Mouse (Mus musculus) embryonic facial prominence, embryonic 11.5 days (tissue): ENCODE measurements around the gene Pim1. TPM values are rescaled to one million over a fixed set of nuclear protein-coding genes. Genes with fewer than 3 reads are reported as not detected.
"Not testable (repeated sequence)": the region's sequence is repeated elsewhere in the genome, so short reads cannot be mapped to it uniquely, and the experiment has no call there.

Experiments used
- ATAC-seq: fragments of 200-750 bp; cut with Nextera tagmentation; replicated peaks from 2 replicates; pipeline ENCODE4 v1.8.0; 2017; ENCODE audit warnings: low read depth; ENCODE audit not compliant: insufficient number of reproducible peaks, low FRiP score, low TSS enrichment
- DNase-seq: peaks from one replicate; pipeline ENCODE4 v3.0.0-alpha.2; 2015; ENCODE audit warnings: low spot score
- H3K27ac ChIP-seq: fragments of 300-500 bp; sonication (generic); replicated peaks from 2 replicates; pipeline ENCODE4 v1.5.1; 2014; ENCODE audit warnings: mild to moderate bottlenecking, low read depth, low read length, control low read depth
- H3K27me3 ChIP-seq: fragments of 300-500 bp; sonication (generic); 2 replicates; pipeline ENCODE4 v1.6.1; 2014; ENCODE audit warnings: mild to moderate bottlenecking, low read length, moderate library complexity, mixed read lengths; ENCODE audit not compliant: control insufficient read depth, insufficient read depth
- H3K36me3 ChIP-seq: fragments of 300-500 bp; sonication (generic); replicated peaks from 2 replicates; pipeline ENCODE4 v1.6.1; 2014; ENCODE audit warnings: low read depth, mild to moderate bottlenecking, low read length, moderate library complexity, mixed read lengths; ENCODE audit not compliant: control insufficient read depth, insufficient read depth
- H3K4me1 ChIP-seq: fragments of 300-500 bp; sonication (generic); 2 replicates; pipeline ENCODE4 v1.6.1; 2014; ENCODE audit warnings: low read length, mixed read lengths; ENCODE audit not compliant: control insufficient read depth, insufficient read depth
- H3K4me2 ChIP-seq: fragments of 300-500 bp; sonication (generic); 2 replicates; pipeline ENCODE4 v1.6.1; 2014; ENCODE audit warnings: low read depth, mild to moderate bottlenecking, control low read depth, low read length, moderate library complexity
- H3K4me3 ChIP-seq: fragments of 300-500 bp; sonication (generic); 2 replicates; pipeline ENCODE4 v1.5.1; 2014; ENCODE audit warnings: low read depth, low read length, control low read depth
- H3K9ac ChIP-seq: fragments of 300-500 bp; sonication (generic); replicated peaks from 2 replicates; pipeline ENCODE4 v1.6.1; 2014; ENCODE audit warnings: mild to moderate bottlenecking, control low read depth, low read length
- H3K9me3 ChIP-seq: fragments of 300-500 bp; sonication (generic); replicated peaks from 2 replicates; pipeline ENCODE4 v1.6.1; 2016; ENCODE audit warnings: mild to moderate bottlenecking, low read length, inconsistent platforms, mixed read lengths; ENCODE audit not compliant: control insufficient read depth
- WGBS: fragments of 180-500 bp; shearing (Covaris S2); extraction: QIAGEN DNeasy Blood & Tissue Kit; methylation state at CpG from one replicate; pipeline ENCODE4 v1.1.7; 2014; 5-methylcytosine and 5-hydroxymethylcytosine counted together
- polyA plus RNA-seq: library from polyadenylated mRNA; unstranded; fragments of >200 nt; fragmentation: Nextera tagmentation; extraction: Ambion mirVana; gene quantifications from 2 replicates; pipeline ENCODE4 v1.2.1, GENCODE M21; 2014

The Pim1 gene
- polyA plus RNA-seq, 1 experiment from 2014 or later = 19.2 TPM

- Histone ChIP-seq H3K27me3 (no peaks in the 10 kb centered on the region), H3K9ac (no peak overlapping the region), H3K9me3 (no peaks in the 10 kb centered on the region), H3K4me1 (no peaks in the 10 kb centered on the region), H3K4me2 (no peak overlapping the region), H3K36me3 (no peaks in the 10 kb centered on the region), H3K27ac (no peak overlapping the region), H3K4me3 (no peak overlapping the region)
- 78% methylated on average over 5 of the region's 5 CpGs for WGBS
- DNase-seq = no peak
- ATAC-seq = no peak
Observed at GRCm38 (mm10) chr17:29503700-29504099, 13.1 kb downstream of the Pim1 start.

GRCm38 (mm10) chr17:29508927-29509608 lies 18.5 kb downstream of the Pim1 start:
- ATAC-seq = no peak
- H3K36me3 ChIP-seq = no peaks in the 10 kb centered on the region
- H3K4me1 ChIP-seq = no peaks in the 10 kb centered on the region
- no peak overlapping the region for H3K9ac ChIP-seq
- no peaks in the 10 kb centered on the region for H3K9me3 ChIP-seq
- H3K27ac ChIP-seq = no peak overlapping the region
- WGBS = 74% methylated on average over 12 of the region's 12 CpGs
- DNase-seq = no peak
- H3K4me3 ChIP-seq = no peak overlapping the region
- H3K4me2 ChIP-seq = no peak overlapping the region
- H3K27me3 ChIP-seq = no peaks in the 10 kb centered on the region

GRCm38 (mm10) chr17:29510691-29511090 lies 20.1 kb downstream of the Pim1 start:
- H3K27ac ChIP-seq = no peak overlapping the region
- no peak overlapping the region for H3K4me3 ChIP-seq
- H3K9ac ChIP-seq = no peak overlapping the region
- H3K4me1 ChIP-seq = no peaks in the 10 kb centered on the region
- DNase-seq (no peak), ATAC-seq (no peak)
- H3K9me3 ChIP-seq = no peaks in the 10 kb centered on the region
- no peak overlapping the region for H3K4me2 ChIP-seq
- no peaks in the 10 kb centered on the region for H3K27me3 ChIP-seq
- 52% methylated on average over 8 of the region's 8 CpGs for WGBS
- no peaks in the 10 kb centered on the region for H3K36me3 ChIP-seq

GRCm38 (mm10) chr17:29513044-29513730 lies 22.6 kb downstream of the Pim1 start:
- Histone ChIP-seq H3K4me2 (no peak overlapping the region), H3K9me3 (no peaks in the 10 kb centered on the region), H3K9ac (no peak overlapping the region), H3K27me3 (no peaks in the 10 kb centered on the region), H3K4me1 (no peaks in the 10 kb centered on the region), H3K27ac (no peak overlapping the region), H3K4me3 (no peak overlapping the region), H3K36me3 (no peaks in the 10 kb centered on the region)
- DNase-seq = peak; percentile 77
- 27% methylated on average over 13 of the region's 13 CpGs for WGBS
- 0 out of 2 replicates have a peak, but pooled peaks have one; percentile 42 for ATAC-seq

- no peak overlapping the region for H3K4me3 ChIP-seq
- no peaks in the 10 kb centered on the region for H3K36me3 ChIP-seq
- no peaks in the 10 kb centered on the region for H3K4me1 ChIP-seq
- no peaks in the 10 kb centered on the region for H3K27me3 ChIP-seq
- H3K9ac ChIP-seq = no peak overlapping the region
- no peak overlapping the region for H3K27ac ChIP-seq
- DNase-seq = peak; percentile 88
- no peak for ATAC-seq
- H3K4me2 ChIP-seq = no peak overlapping the region
- no peaks in the 10 kb centered on the region for H3K9me3 ChIP-seq
- under 1% methylated on average over 11 of the region's 11 CpGs for WGBS
Observed at GRCm38 (mm10) chr17:29514435-29514834, 23.9 kb downstream of the Pim1 start.

GRCm38 (mm10) chr17:29518665-29519064 lies 28.1 kb downstream of the Pim1 start:
- 94% methylated on average over 5 of the region's 5 CpGs for WGBS
- H3K27ac ChIP-seq, H3K9me3 ChIP-seq, H3K27me3 ChIP-seq, H3K36me3 ChIP-seq, DNase-seq, H3K4me2 ChIP-seq, H3K9ac ChIP-seq, H3K4me1 ChIP-seq, H3K4me3 ChIP-seq, ATAC-seq: not testable (repeated sequence)

- 76% methylated on average over 8 of the region's 8 CpGs for WGBS
- H3K4me3 ChIP-seq = no peak overlapping the region
- DNase-seq = no peak
- no peaks in the 10 kb centered on the region for H3K9me3 ChIP-seq
- no peaks in the 10 kb centered on the region for H3K27me3 ChIP-seq
- H3K27ac ChIP-seq = no peak overlapping the region
- H3K4me2 ChIP-seq = no peak overlapping the region
- ATAC-seq = no peak
- H3K4me1 ChIP-seq = no peaks in the 10 kb centered on the region
- no peaks in the 10 kb centered on the region for H3K36me3 ChIP-seq
- no peak overlapping the region for H3K9ac ChIP-seq
Observed at GRCm38 (mm10) chr17:29519731-29520130, 29.2 kb downstream of the Pim1 start.

- 79% methylated on average over 2 of the region's 2 CpGs for WGBS
- no peak overlapping the region for H3K4me2 ChIP-seq
- H3K27me3 ChIP-seq = no peaks in the 10 kb centered on the region
- DNase-seq (no peak), ATAC-seq (no peak)
- no peak overlapping the region for H3K4me3 ChIP-seq
- no peak overlapping the region for H3K27ac ChIP-seq
- no peaks in the 10 kb centered on the region for H3K36me3 ChIP-seq
- no peak overlapping the region for H3K9ac ChIP-seq
- H3K4me1 ChIP-seq = no peaks in the 10 kb centered on the region
- no peaks in the 10 kb centered on the region for H3K9me3 ChIP-seq
Observed at GRCm38 (mm10) chr17:29525613-29526012, 35.1 kb downstream of the Pim1 start.
